Comparison of ENCODE assay signal across 8 mouse cellular contexts in the genomic region with DNA sequence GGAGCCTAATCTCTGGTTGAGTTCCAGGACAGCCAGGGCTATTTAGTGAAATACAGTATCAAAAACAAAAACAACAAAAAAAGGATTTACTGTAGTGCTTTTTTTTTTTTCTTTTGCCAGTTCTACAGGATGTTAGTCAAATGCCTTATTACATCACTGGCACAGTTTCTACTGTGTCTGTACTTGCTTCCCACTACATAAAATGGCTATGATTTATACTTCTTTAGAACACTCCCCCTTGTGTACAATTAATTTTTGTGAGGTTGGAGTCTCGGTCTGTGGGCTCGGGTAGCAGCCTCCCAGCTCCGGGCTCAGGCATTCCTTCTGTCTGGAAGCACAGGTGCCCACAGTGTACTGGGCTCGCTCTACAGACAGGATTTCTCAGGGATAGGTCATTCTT. TPM values are rescaled to one million over a fixed set of nuclear protein-coding genes. Genes with fewer than 3 reads are reported as not detected.
DNase-seq lines count a peak whose midpoint lies in the region; ATAC-seq and TF ChIP-seq lines count a peak whose summit lies in the region.

No protein-coding gene starts in this region.

- peaks cover 7% of the 10 kb centered on the region for H3K4me1 ChIP-seq in lung, postnatal 0 days (ENCODE audit: insufficient read depth, low read depth, low read length)
- H3K4me1 ChIP-seq in lung, adult 2 months (ENCODE audit: control insufficient read depth, insufficient read depth, low read length): peaks cover 9% of the 10 kb centered on the region
- peaks cover 9% of the 10 kb centered on the region; the same call in 1 of the 2 replicates for H3K4me1 ChIP-seq in intestine, embryonic 16.5 days (ENCODE audit: control insufficient read depth, insufficient read depth, low read length)

- no peaks in the 10 kb centered on the region for H3K36me3 ChIP-seq in lung, postnatal 0 days (ENCODE audit: insufficient read depth, low read length)
- H3K36me3 ChIP-seq in intestine, embryonic 16.5 days (ENCODE audit: control insufficient read depth, insufficient read depth, low read length): no peaks in the 10 kb centered on the region

- no peak for ATAC-seq in lung, postnatal 0 days
- ATAC-seq in common myeloid progenitor, adult 5-6 weeks (replicated peaks; ENCODE audit: low read depth, poor library complexity, severe bottlenecking): peak; percentile 13; the same call in 1 of the 2 replicates
- no peak for ATAC-seq in intestine, embryonic 16.5 days
- ATAC-seq in monocyte, adult 5-6 weeks (replicated peaks; ENCODE audit: insufficient number of reproducible peaks, low FRiP score, low TSS enrichment, poor library complexity, severe bottlenecking): no peak

- peak overlapping the region; percentile 86 for H3K4me2 ChIP-seq in lung, postnatal 0 days (replicated peaks; ENCODE audit: low read depth, low read length)
- peak overlapping the region; percentile 95 for H3K4me2 ChIP-seq in intestine, embryonic 16.5 days (ENCODE audit: low read depth, low read length)

- H3K4me3 ChIP-seq in lung, postnatal 0 days (ENCODE audit: low read depth, low read length): peak overlapping the region; percentile 96
- no peak overlapping the region for H3K4me3 ChIP-seq in lung, adult 2 months (replicated peaks; ENCODE audit: extremely low read depth, low read depth, low read length)
- H3K4me3 ChIP-seq in intestine, embryonic 16.5 days (ENCODE audit: low read length): peak overlapping the region; percentile 86
- H3K4me3 ChIP-seq in left cerebral cortex, adult 2 months: no peak overlapping the region; the same call in 1 of the 2 replicates

- H3K9me3 ChIP-seq in lung, postnatal 0 days (ENCODE audit: low read length): no peaks in the 10 kb centered on the region
- no peaks in the 10 kb centered on the region for H3K9me3 ChIP-seq in intestine, embryonic 16.5 days (ENCODE audit: control insufficient read depth, low read length)

- no peak for TF ChIP-seq EP300 in lung, postnatal 0 days (IDR thresholded peaks at IDR 0.05)

- H3K27ac ChIP-seq in lung, postnatal 0 days (ENCODE audit: low read length): no peak overlapping the region
- H3K27ac ChIP-seq in intestine, embryonic 16.5 days (ENCODE audit: low read length): no peak overlapping the region
- H3K27ac ChIP-seq in left cerebral cortex, adult 2 months: no peak overlapping the region

- intact Hi-C loops in left cerebral cortex, adult 2 months (cut with DNase I): loop anchor here (2.0 kb wide), 1 partner anchor 40 kb away; no protein-coding TSS in a partner anchor

- TF ChIP-seq CTCF in lung, postnatal 0 days (IDR thresholded peaks at IDR 0.05): no peak
- no peak for TF ChIP-seq CTCF in lung, adult 2 months (IDR thresholded peaks at IDR 0.05; ENCODE audit: insufficient read depth, low read length)
- TF ChIP-seq CTCF in left cerebral cortex, adult 2 months (IDR thresholded peaks at IDR 0.05): no peak; the same call in none of the 2 replicates

- H3K27me3 ChIP-seq in lung, postnatal 0 days (replicated peaks; ENCODE audit: insufficient read depth, low read length): no peaks in the 10 kb centered on the region
- no peaks in the 10 kb centered on the region for H3K27me3 ChIP-seq in intestine, embryonic 16.5 days (replicated peaks; ENCODE audit: control insufficient read depth, insufficient read depth, low read length)

- DNase-seq in lung, postnatal 0 days (ENCODE audit: low spot score): peak; percentile 20
- no peak for DNase-seq in lung, adult 2 months
- DNase-seq in retina, embryonic 14.5 days (ENCODE audit: low spot score): peak; percentile 12
- DNase-seq in embryo, embryonic 9.5 days (ENCODE audit: extremely low spot score): no peak
- DNase-seq in left cerebral cortex, adult 2 months (ENCODE audit: extremely low spot score in 1 of 2, low spot score in 2 of 2): no peak

- H3K9ac ChIP-seq in lung, postnatal 0 days (replicated peaks; ENCODE audit: low read depth): no peak overlapping the region
- 0 out of 2 replicates have a peak overlapping the region, but pooled peaks have one; percentile 11 for H3K9ac ChIP-seq in intestine, embryonic 16.5 days (ENCODE audit: low read depth, low read length)

- TF ChIP-seq POLR2A in lung, adult 2 months (IDR thresholded peaks at IDR 0.05; ENCODE audit: borderline replicate concordance, extremely low read depth, low read depth, low read length): no peak

- 8% methylated on average over 4 of the region's 4 CpGs for WGBS in lung, postnatal 0 days
- 4% methylated on average over 4 of the region's 4 CpGs for WGBS in lung, adult 2 months
- WGBS in intestine, embryonic 16.5 days: 3% methylated on average over 4 of the region's 4 CpGs

RNA-seq across cellular contexts. Expression of a gene that starts 1.1 kb away (rescaled TPM):
- polyA plus RNA-seq in lung, postnatal 0 days (2015; fragmentation: Nextera tagmentation; extraction: Ambion mirVana): 12.5 and 15.6 TPM in 2 replicates
- 13.5 and 16.2 TPM in 2 replicates for polyA plus RNA-seq in lung, adult 2 months (2012; rRNA removed)
- total RNA-seq in common myeloid progenitor, adult 5-6 weeks (2017): 29.8 and 32.0 TPM in 2 replicates
- 21.1 and 21.7 TPM in 2 replicates for polyA plus RNA-seq in intestine, embryonic 16.5 days (2015; fragmentation: Nextera tagmentation; extraction: Ambion mirVana)
- total RNA-seq in monocyte, adult 5-6 weeks (2017): 42.6 to 73.3 TPM (median 57.7 TPM) in 3 replicates
- 10 to 100 TPM; 41.1 to 45.4 TPM for total RNA-seq in left cerebral cortex, adult 2 months (2021)

RNA-seq across cellular contexts. Expression of a gene that starts 34.1 kb away (rescaled TPM):
- polyA plus RNA-seq in lung, postnatal 0 days (2015; fragmentation: Nextera tagmentation; extraction: Ambion mirVana): 271 and 357 TPM in 2 replicates
- polyA plus RNA-seq in lung, adult 2 months (2012; rRNA removed): 65.6 and 105 TPM in 2 replicates
- 2,253 and 2,489 TPM in 2 replicates for total RNA-seq in common myeloid progenitor, adult 5-6 weeks (2017)
- polyA plus RNA-seq in intestine, embryonic 16.5 days (2015; fragmentation: Nextera tagmentation; extraction: Ambion mirVana): 679 and 790 TPM in 2 replicates
- total RNA-seq in monocyte, adult 5-6 weeks (2017): 735 to 877 TPM (median 802 TPM) in 3 replicates
- 1,000 to 10,000 TPM in 1 of 2 experiments, 100 to 1,000 TPM in 1; 993 to 1,084 TPM for total RNA-seq in left cerebral cortex, adult 2 months (2021)

RNA-seq across cellular contexts. Expression of a gene that starts 54.2 kb away (rescaled TPM):
- polyA plus RNA-seq in lung, postnatal 0 days (2015; fragmentation: Nextera tagmentation; extraction: Ambion mirVana): not detected in 2 replicates
- polyA plus RNA-seq in lung, adult 2 months (2012; rRNA removed): not detected in 2 replicates
- not detected in 2 replicates for total RNA-seq in common myeloid progenitor, adult 5-6 weeks (2017)
- polyA plus RNA-seq in intestine, embryonic 16.5 days (2015; fragmentation: Nextera tagmentation; extraction: Ambion mirVana): not detected in 2 replicates
- not detected in 3 replicates for total RNA-seq in monocyte, adult 5-6 weeks (2017)
- total RNA-seq in left cerebral cortex, adult 2 months (2021): not detected

Comparison
In these comparisons a context has a peak if more than half of its experiments do, and no peak if none do; other contexts are left out.
1. DNase-seq: peak in lung, postnatal 0 days (single experiment) and retina, embryonic 14.5 days (single experiment); none in lung, adult 2 months (single experiment), embryo, embryonic 9.5 days (single experiment) and left cerebral cortex, adult 2 months (0 of 2).
2. H3K4me3 ChIP-seq: peak in lung, postnatal 0 days (single experiment) and intestine, embryonic 16.5 days (single experiment); none in lung, adult 2 months (single experiment) and left cerebral cortex, adult 2 months (single experiment).